Mouse (Mus musculus) neutrophil, adult 83 days (primary cell): ENCODE results near the gene Nupr1. TPM values are rescaled to one million over a fixed set of nuclear protein-coding genes. Genes with fewer than 3 reads are reported as not detected.

Experiments
- total RNA-seq, 2 experiments: library from RNA; stranded (reverse); gene quantifications; one replicate each; pipeline ENCODE4 v1.2.4; 2023

Nupr1 gene
- total RNA-seq: 10 to 100 TPM; 14.0 to 14.9 TPM

GRCm38 (mm10) chr7:126630824-126631518, at the start of gene Nupr1:
TSS of gene Nupr1 (minus strand) at chr7:126630861.

GRCm38 (mm10) chr7:126676207-126676606, 45.5 kb upstream of the Nupr1 start, which contains the start of gene Sult1a1:
TSS of gene Sult1a1 (minus strand) at chr7:126676432.

GRCm38 (mm10) chr7:126649231-126650051, 18.8 kb upstream of the Nupr1 start, which contains the start of gene Sgf29:
TSS of gene Sgf29 (plus strand) at chr7:126649309.

GRCm38 (mm10) chr7:126594862-126595561, 35.6 kb downstream of the Nupr1 start, which contains the start of gene Il27:
TSS of gene Il27 (minus strand) at chr7:126594941.

GRCm38 (mm10) chr7:126585717-126586116, 44.9 kb downstream of the Nupr1 start, which contains the start of gene Cln3:
TSS of gene Cln3 (minus strand) at chr7:126585817.

GRCm38 (mm10) chr7:126584506-126584977, 46.1 kb downstream of the Nupr1 start, which contains the start of gene Apobr:
TSS of gene Apobr (plus strand) at chr7:126584942.

Other genes starting within 250 kb of the Nupr1 start
- 10 to 100 TPM; 12.3 to 17.8 TPM for gene Nfatc2ip, start 234.1 kb downstream of the Nupr1 start, total RNA-seq
- 1 to 10 TPM; 2.3 to 2.8 TPM for gene Cd19, start 216.0 kb downstream of the Nupr1 start, total RNA-seq
- gene Rabep2, start 202.1 kb downstream of the Nupr1 start, total RNA-seq: 10 to 100 TPM; 15.2 to 15.5 TPM
- gene Atp2a1, start 167.8 kb downstream of the Nupr1 start, total RNA-seq: 1 to 10 TPM; 1.3 to 1.4 TPM
- 10 to 100 TPM; 43.2 to 49.3 TPM for gene Sh2b1, start 155.4 kb downstream of the Nupr1 start, total RNA-seq
- gene Tufm, start 143.5 kb downstream of the Nupr1 start, total RNA-seq: 10 to 100 TPM; 30.1 to 31.2 TPM
- gene Atxn2l, start 127.4 kb downstream of the Nupr1 start, total RNA-seq: 100 to 1,000 TPM; 131 to 140 TPM
- 100 to 1,000 TPM in 1 of 2 experiments, 10 to 100 TPM in 1; 98.6 to 102 TPM for gene Eif3c, start 64.5 kb downstream of the Nupr1 start, total RNA-seq
- 100 to 1,000 TPM; 158 to 171 TPM for gene Apobr, start 45.9 kb downstream of the Nupr1 start, total RNA-seq
- 100 to 1,000 TPM; 266 to 298 TPM for gene Cln3, start 45.0 kb downstream of the Nupr1 start, total RNA-seq
- 1 to 10 TPM; 4.0 to 5.3 TPM for gene Il27, start 35.9 kb downstream of the Nupr1 start, total RNA-seq
- 10 to 100 TPM; 19.9 to 25.7 TPM for gene Sgf29, start 18.4 kb upstream of the Nupr1 start, total RNA-seq
- gene Sult1a1, start 45.6 kb upstream of the Nupr1 start, total RNA-seq: under 1 TPM; 0.60 to 0.61 TPM
- 10 to 100 TPM; 58.9 to 61.6 TPM for gene Bola2, start 64.5 kb upstream of the Nupr1 start, total RNA-seq
- gene Slx1b, start 64.9 kb upstream of the Nupr1 start, total RNA-seq: 10 to 100 TPM in 1 of 2 experiments, 1 to 10 TPM in 1; 9.9 to 11.5 TPM
- gene Coro1a, start 76.9 kb upstream of the Nupr1 start, total RNA-seq: 1,000 to 10,000 TPM; 1,654 to 1,761 TPM
- gene Mapk3, start 128.7 kb upstream of the Nupr1 start, total RNA-seq: 100 to 1,000 TPM; 246 to 252 TPM
- gene Gdpd3, start 135.5 kb upstream of the Nupr1 start, total RNA-seq: 10 to 100 TPM; 23.4 to 27.0 TPM
- gene Ypel3, start 146.1 kb upstream of the Nupr1 start, total RNA-seq: 100 to 1,000 TPM; 233 to 240 TPM
- gene Tbx6, start 150.6 kb upstream of the Nupr1 start, total RNA-seq: 1 to 10 TPM; 7.1 to 8.5 TPM
- gene Ppp4c, start 161.6 kb upstream of the Nupr1 start, total RNA-seq: 100 to 1,000 TPM; 213 to 217 TPM
- not detected for gene Fam57b, start 166.8 kb upstream of the Nupr1 start, total RNA-seq
- not detected for gene 4930451I11Rik, start 200.8 kb upstream of the Nupr1 start, total RNA-seq
- not detected for gene Doc2a, start 216.6 kb upstream of the Nupr1 start, total RNA-seq
- gene Hirip3, start 231.1 kb upstream of the Nupr1 start, total RNA-seq: 10 to 100 TPM; 39.3 to 52.5 TPM
- gene Ino80e, start 231.5 kb upstream of the Nupr1 start, total RNA-seq: 10 to 100 TPM; 39.7 to 40.9 TPM